Mouse (Mus musculus) neural tube, embryonic 12.5 days (tissue): ENCODE data around the gene Ropn1. TPM values are rescaled to one million over a fixed set of nuclear protein-coding genes. Genes with fewer than 3 reads are reported as not detected.
"Not testable (repeated sequence)": the region's sequence is repeated elsewhere in the genome, so short reads cannot be mapped to it uniquely, and the experiment has no call there.

ENCODE experiments used
- ATAC-seq: fragments of 200-750 bp; cut with Nextera tagmentation; 2 replicates; pipeline ENCODE4 v1.8.0; 2017; ENCODE audit warnings: low read depth, mild to moderate bottlenecking, moderate TSS enrichment, moderate library complexity; ENCODE audit not compliant: low FRiP score
- H3K27ac ChIP-seq: fragments of 300-500 bp; sonication (generic); 2 replicates; pipeline ENCODE4 v1.5.1; 2016
- H3K27me3 ChIP-seq: fragments of 300-500 bp; sonication (generic); replicated peaks from 2 replicates; pipeline ENCODE4 v1.6.1; 2016; ENCODE audit warnings: mild to moderate bottlenecking
- H3K36me3 ChIP-seq: fragments of 300-500 bp; sonication (generic); 2 replicates; pipeline ENCODE4 v1.6.1; 2016; ENCODE audit warnings: mild to moderate bottlenecking
- H3K4me1 ChIP-seq: fragments of 300-500 bp; sonication (generic); 2 replicates; pipeline ENCODE4 v1.6.1; 2016
- H3K4me2 ChIP-seq: fragments of 300-500 bp; sonication (generic); replicated peaks from 2 replicates; pipeline ENCODE4 v1.6.1; 2016; ENCODE audit warnings: mild to moderate bottlenecking
- H3K4me3 ChIP-seq: fragments of 300-500 bp; sonication (generic); 2 replicates; pipeline ENCODE4 v1.5.1; 2016
- H3K9ac ChIP-seq: fragments of 300-500 bp; sonication (generic); 2 replicates; pipeline ENCODE4 v1.6.1; 2016; ENCODE audit warnings: mild to moderate bottlenecking
- H3K9me3 ChIP-seq: fragments of 300-500 bp; sonication (generic); 2 replicates; pipeline ENCODE4 v1.6.1; 2016; ENCODE audit warnings: mild to moderate bottlenecking
- WGBS: fragments of 180-500 bp; shearing (Covaris S2); methylation state at CpG from one replicate; pipeline ENCODE4 v1.1.7; 2016; 5-methylcytosine and 5-hydroxymethylcytosine counted together
- polyA plus RNA-seq: library from polyadenylated mRNA; unstranded; fragments of >200 nt; fragmentation: Nextera tagmentation; extraction: Ambion mirVana; gene quantifications from 2 replicates; pipeline ENCODE4 v1.2.1, GENCODE M21; 2016

Ropn1 gene
- not detected in 2 replicates for polyA plus RNA-seq

DNA sequence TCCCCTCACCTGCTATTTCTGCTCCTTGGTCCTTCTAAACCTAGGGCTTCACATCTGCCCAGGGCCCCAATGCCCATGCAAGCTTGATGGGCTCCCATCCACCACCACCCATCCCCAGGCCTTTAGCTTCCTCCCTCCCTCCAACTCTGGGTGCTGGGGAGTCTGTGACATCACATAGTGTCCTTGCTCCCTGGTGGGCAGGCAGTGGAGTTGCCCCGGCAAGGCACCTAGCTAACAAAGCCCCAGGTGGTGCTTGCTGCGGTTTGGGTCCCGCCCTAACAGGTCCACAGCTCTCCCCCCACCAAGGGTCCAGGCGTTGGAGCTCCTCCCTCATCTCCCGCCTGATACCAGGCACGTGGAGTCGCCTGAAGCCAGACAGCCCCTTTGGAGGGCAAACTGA is at the start of gene Ropn1:
Gene Ropn1, plus strand, starts transcription at position 301 of the 400 bp plus-strand sequence.
- WGBS = 66% methylated on average over 7 of the region's 7 CpGs
- H3K36me3 ChIP-seq = no peaks in the 10 kb centered on the region
- no peak for ATAC-seq
- no peaks in the 10 kb centered on the region for H3K4me1 ChIP-seq
- no peak within 1 kb of the TSS for H3K4me2 ChIP-seq
- H3K27me3 ChIP-seq = no peaks in the 10 kb centered on the region
- no peak within 1 kb of the TSS for H3K4me3 ChIP-seq
- H3K27ac ChIP-seq = no peak within 1 kb of the TSS
- H3K9ac ChIP-seq = no peak within 1 kb of the TSS
- H3K9me3 ChIP-seq = no peaks in the 10 kb centered on the region

DNA sequence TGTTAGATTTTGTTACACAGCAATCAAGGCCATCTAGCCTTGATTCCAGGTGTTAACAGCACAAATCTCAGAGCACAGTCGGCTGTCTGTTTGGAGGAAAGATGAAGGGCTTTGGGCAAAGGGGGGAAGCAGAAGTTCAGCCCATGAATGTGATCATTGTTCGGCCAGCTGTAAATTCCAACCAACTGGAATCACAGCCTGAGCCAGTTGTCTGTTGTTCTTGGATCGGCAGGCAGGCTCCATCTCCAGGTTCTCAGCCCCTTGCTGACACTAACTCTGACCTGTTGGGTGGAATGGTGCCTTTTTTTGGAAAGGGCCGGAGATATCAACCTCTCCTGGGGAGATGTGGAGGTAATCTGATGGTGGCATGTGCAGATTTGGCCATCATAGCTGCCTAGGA is 47.8 kb upstream of the Ropn1 start:
- Histone ChIP-seq H3K27me3 (no peaks in the 10 kb centered on the region), H3K9me3 (no peaks in the 10 kb centered on the region), H3K4me1 (no peaks in the 10 kb centered on the region), H3K36me3 (no peaks in the 10 kb centered on the region), H3K4me2 (no peak overlapping the region), H3K27ac (no peak overlapping the region), H3K4me3 (no peak overlapping the region), H3K9ac (no peak overlapping the region)
- no peak for ATAC-seq
- 56% methylated on average over 4 of the region's 4 CpGs for WGBS

DNA sequence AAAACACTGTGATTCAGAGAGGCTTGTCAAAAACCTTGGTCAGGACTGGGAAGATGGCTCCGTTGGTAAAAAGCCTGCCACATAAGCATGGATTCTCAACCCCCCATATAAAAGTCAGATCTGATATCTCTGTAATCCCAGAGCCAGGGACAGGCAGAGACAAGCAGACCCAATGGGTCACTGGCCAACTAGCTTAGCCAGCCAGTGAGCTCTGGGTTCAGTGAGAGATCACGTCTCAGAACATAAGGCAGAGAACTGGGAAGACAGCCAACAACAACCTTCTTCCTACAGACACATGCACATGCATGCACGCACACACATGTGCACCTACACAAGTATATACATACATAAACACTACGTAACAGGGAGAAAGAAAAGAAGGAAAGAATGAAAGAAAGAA is 46.6 kb upstream of the Ropn1 start:
- no peaks in the 10 kb centered on the region for H3K36me3 ChIP-seq
- H3K27me3 ChIP-seq = no peaks in the 10 kb centered on the region
- WGBS = 81% methylated on average over 4 of the region's 4 CpGs
- no peak for ATAC-seq
- no peaks in the 10 kb centered on the region for H3K9me3 ChIP-seq
- H3K9ac ChIP-seq = no peak overlapping the region
- H3K4me3 ChIP-seq = no peak overlapping the region
- no peaks in the 10 kb centered on the region for H3K4me1 ChIP-seq
- no peak overlapping the region for H3K27ac ChIP-seq
- H3K4me2 ChIP-seq = no peak overlapping the region

DNA sequence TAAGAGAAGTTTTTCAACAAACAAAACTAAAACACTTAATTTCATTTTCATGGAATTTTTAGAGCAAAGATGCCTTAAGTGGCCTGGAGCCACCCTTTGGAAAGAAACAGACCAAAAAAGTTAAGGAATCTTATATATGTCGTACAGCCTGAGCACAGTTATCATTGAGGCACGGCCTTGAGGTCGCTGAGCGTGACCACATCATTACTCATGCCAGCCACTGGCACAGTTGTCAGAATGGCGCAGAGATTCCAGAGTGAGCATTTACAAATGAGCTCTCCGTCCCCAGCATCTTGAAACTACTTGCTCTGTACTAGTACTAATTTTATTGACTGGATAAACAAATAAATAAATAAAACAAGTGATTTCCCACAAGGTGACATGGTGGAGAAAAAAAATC is 45.9 kb upstream of the Ropn1 start:
- WGBS = 70% methylated on average over 6 of the region's 6 CpGs
- Histone ChIP-seq H3K4me2 (no peak overlapping the region), H3K4me1 (no peaks in the 10 kb centered on the region), H3K27me3 (no peaks in the 10 kb centered on the region), H3K36me3 (no peaks in the 10 kb centered on the region), H3K4me3 (no peak overlapping the region), H3K9me3 (no peaks in the 10 kb centered on the region), H3K27ac (no peak overlapping the region), H3K9ac (no peak overlapping the region)
- ATAC-seq = no peak

DNA sequence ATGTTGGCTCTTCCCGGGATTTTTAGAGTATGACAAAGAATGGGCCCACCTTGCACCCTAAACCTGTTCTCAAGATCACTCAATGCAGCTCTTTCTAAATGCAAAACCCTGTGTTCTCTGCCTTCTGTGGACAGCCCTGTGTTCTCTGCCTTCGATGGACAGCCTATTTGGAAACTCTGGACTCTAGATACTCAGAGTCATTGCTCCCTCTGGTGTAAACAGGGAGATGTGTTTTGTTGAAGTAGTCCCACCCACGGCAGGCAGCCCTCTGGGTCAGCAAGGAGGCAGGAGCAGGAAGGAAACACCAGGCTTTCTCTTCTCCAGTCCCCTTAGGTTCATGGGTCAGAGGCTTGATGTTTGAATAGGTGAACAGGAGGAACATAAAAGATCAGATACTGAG is 44.0 kb upstream of the Ropn1 start:
- Histone ChIP-seq H3K9me3 (no peaks in the 10 kb centered on the region), H3K36me3 (no peaks in the 10 kb centered on the region), H3K27ac (no peak overlapping the region), H3K9ac (no peak overlapping the region), H3K4me1 (no peaks in the 10 kb centered on the region), H3K4me2 (no peak overlapping the region), H3K27me3 (no peaks in the 10 kb centered on the region), H3K4me3 (no peak overlapping the region)
- no peak for ATAC-seq
- 37% methylated on average over 3 of the region's 3 CpGs for WGBS

- ATAC-seq = no peak
- WGBS = 87% methylated on average over 1 of the region's 1 CpGs
- no peaks in the 10 kb centered on the region for H3K36me3 ChIP-seq
- H3K27ac ChIP-seq = no peak overlapping the region
- H3K4me1 ChIP-seq = no peaks in the 10 kb centered on the region
- no peak overlapping the region for H3K9ac ChIP-seq
- no peak overlapping the region for H3K4me2 ChIP-seq
- no peaks in the 10 kb centered on the region for H3K27me3 ChIP-seq
- no peak overlapping the region for H3K4me3 ChIP-seq
- H3K9me3 ChIP-seq = no peaks in the 10 kb centered on the region
Measured at GRCm38 (mm10) chr16:34610137-34610536, 39.6 kb upstream of the Ropn1 start.

DNA sequence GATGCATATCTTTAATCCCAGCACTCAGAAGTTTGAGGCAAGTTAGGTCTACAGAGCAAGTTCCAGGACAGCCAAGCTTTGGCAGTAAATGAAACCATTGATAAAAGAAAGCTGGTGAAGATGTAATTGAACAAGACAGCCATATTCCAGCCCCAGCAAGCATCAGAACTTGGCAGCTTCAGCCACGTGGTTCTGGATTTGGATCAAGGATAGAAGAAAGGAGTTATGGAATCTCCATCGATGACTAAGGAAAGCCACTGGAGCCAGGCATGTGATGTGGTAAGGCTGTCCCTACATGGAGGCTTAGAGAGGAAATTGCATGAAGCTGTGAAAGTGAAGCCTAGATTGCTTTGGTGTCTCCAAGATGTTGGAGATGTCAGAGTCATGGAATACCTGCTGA is 35.7 kb upstream of the Ropn1 start:
- no peaks in the 10 kb centered on the region for H3K27me3 ChIP-seq
- no peak for ATAC-seq
- no peaks in the 10 kb centered on the region for H3K36me3 ChIP-seq
- H3K4me3 ChIP-seq = no peak overlapping the region
- WGBS = 81% methylated on average over 2 of the region's 2 CpGs
- H3K4me2 ChIP-seq = no peak overlapping the region
- H3K9ac ChIP-seq = no peak overlapping the region
- H3K27ac ChIP-seq = no peak overlapping the region
- H3K4me1 ChIP-seq = no peaks in the 10 kb centered on the region
- no peaks in the 10 kb centered on the region for H3K9me3 ChIP-seq

DNA sequence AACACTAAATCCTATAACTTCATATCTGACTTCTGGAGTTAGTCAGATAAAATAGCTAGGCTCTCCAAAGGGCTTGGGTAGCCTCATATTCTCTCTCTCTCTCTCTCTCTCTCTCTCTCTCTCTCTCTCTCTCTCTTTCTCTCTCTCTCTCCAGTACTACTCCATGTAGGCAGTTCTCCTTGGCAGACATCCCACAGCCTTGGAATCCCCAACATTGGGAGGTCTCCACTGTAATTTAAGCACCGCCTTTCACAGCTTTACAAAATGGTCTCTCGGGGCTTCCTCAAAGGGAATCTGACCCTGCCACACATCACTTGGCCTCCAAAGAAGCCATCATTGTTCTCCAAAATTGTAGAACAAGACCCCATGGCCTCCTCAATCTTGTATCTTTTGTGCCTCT is 22.1 kb upstream of the Ropn1 start:
- Histone ChIP-seq H3K9me3 (no peaks in the 10 kb centered on the region), H3K4me1 (no peaks in the 10 kb centered on the region; the same call in 1 of the 2 replicates), H3K27ac (no peak overlapping the region), H3K4me2 (no peak overlapping the region), H3K4me3 (no peak overlapping the region), H3K27me3 (no peaks in the 10 kb centered on the region), H3K9ac (no peak overlapping the region), H3K36me3 (no peaks in the 10 kb centered on the region)
- 69% methylated on average over 2 of the region's 2 CpGs for WGBS
- no peak for ATAC-seq

GRCm38 (mm10) chr16:34628397-34628796 is 21.3 kb upstream of the Ropn1 start:
- no peaks in the 10 kb centered on the region for H3K9me3 ChIP-seq
- no peak overlapping the region for H3K27ac ChIP-seq
- H3K4me2 ChIP-seq = no peak overlapping the region
- ATAC-seq = no peak
- no peak overlapping the region for H3K4me3 ChIP-seq
- H3K36me3 ChIP-seq = no peaks in the 10 kb centered on the region
- H3K4me1 ChIP-seq = no peaks in the 10 kb centered on the region; the same call in 1 of the 2 replicates
- no peak overlapping the region for H3K9ac ChIP-seq
- WGBS = 77% methylated on average over 4 of the region's 4 CpGs
- no peaks in the 10 kb centered on the region for H3K27me3 ChIP-seq

DNA sequence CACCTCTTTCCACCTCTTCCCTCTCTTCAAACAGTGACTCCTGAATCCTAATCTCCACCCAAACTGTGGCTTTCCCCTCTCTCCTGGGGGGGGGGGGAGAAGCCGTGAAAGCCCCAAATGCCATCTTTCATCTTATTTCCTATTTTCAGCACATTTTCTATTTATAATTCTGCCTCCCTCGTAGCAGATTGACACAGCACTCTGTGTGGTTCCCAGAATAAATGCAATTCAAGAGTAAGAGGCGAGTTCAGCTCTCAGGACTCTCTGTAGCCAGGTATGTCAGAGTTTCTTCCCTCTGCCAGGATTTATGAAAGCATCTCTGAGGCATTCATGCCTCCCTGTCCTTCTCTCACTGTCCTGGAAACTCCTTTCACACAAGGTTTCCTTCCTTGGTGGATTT is 14.2 kb upstream of the Ropn1 start:
- no peak overlapping the region for H3K27ac ChIP-seq
- no peak overlapping the region for H3K4me2 ChIP-seq
- H3K4me3 ChIP-seq = no peak overlapping the region
- no peaks in the 10 kb centered on the region for H3K27me3 ChIP-seq
- ATAC-seq = no peak
- no peaks in the 10 kb centered on the region for H3K36me3 ChIP-seq
- no peaks in the 10 kb centered on the region for H3K9me3 ChIP-seq
- no peaks in the 10 kb centered on the region for H3K4me1 ChIP-seq
- no peak overlapping the region for H3K9ac ChIP-seq
- WGBS = 75% methylated on average over 3 of the region's 3 CpGs

GRCm38 (mm10) chr16:34643511-34644259 is 6.0 kb upstream of the Ropn1 start:
- H3K4me3 ChIP-seq = no peak overlapping the region
- H3K27me3 ChIP-seq = no peaks in the 10 kb centered on the region
- H3K9me3 ChIP-seq = no peaks in the 10 kb centered on the region
- no peak overlapping the region for H3K4me2 ChIP-seq
- no peak overlapping the region for H3K27ac ChIP-seq
- no peak overlapping the region for H3K9ac ChIP-seq
- H3K4me1 ChIP-seq = no peaks in the 10 kb centered on the region
- H3K36me3 ChIP-seq = no peaks in the 10 kb centered on the region
- no peak for ATAC-seq
- WGBS = 77% methylated on average over 8 of the region's 8 CpGs

GRCm38 (mm10) chr16:34653023-34653422 is 3.3 kb downstream of the Ropn1 start:
- no peak for ATAC-seq

GRCm38 (mm10) chr16:34657566-34657965 is 7.8 kb downstream of the Ropn1 start:
- H3K27me3 ChIP-seq, H3K4me1 ChIP-seq, H3K27ac ChIP-seq, H3K9ac ChIP-seq, H3K36me3 ChIP-seq, H3K9me3 ChIP-seq: not testable (repeated sequence)
- peak overlapping the region; percentile 60 for H3K4me2 ChIP-seq
- H3K4me3 ChIP-seq = peak overlapping the region; percentile 20; the same call in 1 of the 2 replicates
- WGBS = 2% methylated on average over 16 of the region's 16 CpGs
- peak; percentile 29; the same call in 1 of the 2 replicates for ATAC-seq

More at GRCm38 (mm10) chr16:34653023-34653422, 3.3 kb downstream of the Ropn1 start:
- H3K4me3 ChIP-seq = no peak overlapping the region
- no peak overlapping the region for H3K4me2 ChIP-seq
- no peaks in the 10 kb centered on the region for H3K9me3 ChIP-seq
- no peak overlapping the region for H3K27ac ChIP-seq
- H3K9ac ChIP-seq = no peak overlapping the region
- no peaks in the 10 kb centered on the region for H3K36me3 ChIP-seq
- H3K27me3 ChIP-seq = no peaks in the 10 kb centered on the region
- 90% methylated on average over 5 of the region's 5 CpGs for WGBS
- peaks cover 2% of the 10 kb centered on the region for H3K4me1 ChIP-seq
